Mouse (Mus musculus) G1E (cell line): ENCODE data around the gene Dlst.

Source experiments
- CTCF ChIP-seq: IDR thresholded peaks from 2 replicates; pipeline ENCODE4 v1.5.1; 2012; ENCODE audit warnings: low read depth, low read length, inconsistent platforms, mixed read lengths
- GATA1 ChIP-seq: IDR thresholded peaks from 2 replicates; pipeline ENCODE4 v1.6.1; 2012; ENCODE audit warnings: borderline replicate concordance, low read length, inconsistent platforms, mixed read lengths

- no peak for TF ChIP-seq CTCF
- no peak for TF ChIP-seq GATA1
These were observed 23.6 kb downstream of the Dlst start for GRCm38 (mm10) chr12:85134043-85134794.
